Mouse (Mus musculus): ENCODE data around the gene Neurl4. TPM values are rescaled to one million over a fixed set of nuclear protein-coding genes. Genes with fewer than 3 reads are reported as not detected.

The Neurl4 gene
- polyA plus RNA-seq, 1 experiment = 42.2 TPM

DNA sequence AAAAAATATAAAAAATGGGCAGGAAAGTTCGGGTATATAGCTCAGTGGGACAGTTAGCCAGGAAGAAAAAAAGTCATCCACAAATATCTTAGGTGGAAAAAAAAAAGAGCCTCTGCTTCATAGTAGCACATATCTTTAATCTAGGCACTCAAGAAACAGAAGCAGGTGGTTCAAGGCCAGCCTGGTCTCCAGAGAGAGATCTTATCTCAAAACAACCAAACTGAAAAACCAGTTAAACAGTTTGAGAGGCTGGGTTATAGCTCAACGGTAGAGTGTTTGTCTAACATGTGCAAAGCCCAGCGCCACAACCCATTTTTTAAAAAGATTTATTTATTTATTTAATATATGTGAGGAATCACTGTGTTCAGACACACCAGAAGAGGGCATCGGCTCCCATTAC is 32.2 kb downstream of the Neurl4 start:
- no peak overlapping the region for H3K4me3 ChIP-seq

GRCm38 (mm10) chr11:69934169-69934568 is 33.3 kb downstream of the Neurl4 start:
- Histone ChIP-seq H3K4me3 (no peak overlapping the region), H3K36me3 (ENCODE audit: control insufficient read depth, insufficient read depth) (no peaks in the 10 kb centered on the region), H3K4me2 (ENCODE audit: low read depth) (peak overlapping the region; percentile 90), H3ac (ENCODE audit: control insufficient read depth, insufficient read length) (no peak overlapping the region), H3K79me2 (ENCODE audit: control insufficient read depth, insufficient read depth) (no peaks in the 10 kb centered on the region), H3K27me3 (ENCODE audit: control insufficient read depth, insufficient read depth, insufficient read length) (peaks cover 35% of the 10 kb centered on the region)
- no peak for TF ChIP-seq POLR2AphosphoS2 (IDR thresholded peaks at IDR 0.05; ENCODE audit: insufficient read length, low read depth)
- no peak for TF ChIP-seq USF1 (IDR thresholded peaks at IDR 0.05; ENCODE audit: low read depth)
- TF ChIP-seq POLR2A (IDR thresholded peaks at IDR 0.05; ENCODE audit: insufficient read length, low read depth) = no peak
- peak; percentile 27 for TF ChIP-seq E2F4 (IDR thresholded peaks at IDR 0.05; ENCODE audit: insufficient read depth)
- TF ChIP-seq CEBPB (IDR thresholded peaks at IDR 0.05; ENCODE audit: insufficient read depth, poor library complexity, severe bottlenecking) = no peak
- TF ChIP-seq MYOD1 (IDR thresholded peaks at IDR 0.05; ENCODE audit: control insufficient read depth in 1 of 3, insufficient read length in 2 of 3, low read depth in 2 of 3) = no peak

More for the DNA sequence above, 32.2 kb downstream of the Neurl4 start:
- TF ChIP-seq CEBPB (IDR thresholded peaks at IDR 0.05; ENCODE audit: insufficient read depth, poor library complexity, severe bottlenecking) (no peak), MYOG (IDR thresholded peaks at IDR 0.05; ENCODE audit: control insufficient read depth in 1 of 3, insufficient read depth in 1 of 3, insufficient read length in 2 of 3, low read depth in 2 of 3) (no peak), MAX (IDR thresholded peaks at IDR 0.05; ENCODE audit: low read depth) (no peak), TCF3 (IDR thresholded peaks at IDR 0.05; ENCODE audit: insufficient read length, low read depth) (no peak), REST (IDR thresholded peaks at IDR 0.05; ENCODE audit: insufficient read depth, insufficient read length) (no peak), TCF12 (IDR thresholded peaks at IDR 0.05; ENCODE audit: insufficient read depth, poor library complexity, severe bottlenecking) (no peak), E2F4 (IDR thresholded peaks at IDR 0.05; ENCODE audit: insufficient read depth) (no peak)
- H3K79me2 ChIP-seq (ENCODE audit: control insufficient read depth, insufficient read depth) = no peaks in the 10 kb centered on the region
- H3ac ChIP-seq (ENCODE audit: control insufficient read depth, insufficient read length) = no peak overlapping the region
- no peaks in the 10 kb centered on the region for H3K36me3 ChIP-seq (ENCODE audit: control insufficient read depth, insufficient read depth)
- H3K27me3 ChIP-seq (ENCODE audit: control insufficient read depth, insufficient read depth, insufficient read length) = peaks cover 26% of the 10 kb centered on the region
- H3K4me2 ChIP-seq (ENCODE audit: low read depth) = no peak overlapping the region

- no peaks in the 10 kb centered on the region for H3K36me3 ChIP-seq (ENCODE audit: control insufficient read depth, insufficient read depth)
- H3K4me3 ChIP-seq = no peak overlapping the region
- H3ac ChIP-seq (ENCODE audit: control insufficient read depth, insufficient read length) = no peak overlapping the region
- H3K27me3 ChIP-seq (ENCODE audit: control insufficient read depth, insufficient read depth, insufficient read length) = peaks cover 41% of the 10 kb centered on the region
- no peaks in the 10 kb centered on the region for H3K79me2 ChIP-seq (ENCODE audit: control insufficient read depth, insufficient read depth)
- no peak for TF ChIP-seq MYOG (IDR thresholded peaks at IDR 0.05; ENCODE audit: control insufficient read depth in 1 of 3, insufficient read depth in 1 of 3, insufficient read length in 2 of 3, low read depth in 2 of 3)
- no peak for TF ChIP-seq TCF3 (IDR thresholded peaks at IDR 0.05; ENCODE audit: insufficient read length, low read depth)
- TF ChIP-seq MAX (IDR thresholded peaks at IDR 0.05; ENCODE audit: low read depth) = no peak
- TF ChIP-seq USF1 (IDR thresholded peaks at IDR 0.05; ENCODE audit: low read depth) = no peak
- no peak for TF ChIP-seq SRF (IDR thresholded peaks at IDR 0.05; ENCODE audit: control insufficient read depth, insufficient read length, low read depth)
- no peak for TF ChIP-seq POLR2A (IDR thresholded peaks at IDR 0.05; ENCODE audit: insufficient read length, low read depth)
- no peak for TF ChIP-seq TCF12 (IDR thresholded peaks at IDR 0.05; ENCODE audit: insufficient read depth, poor library complexity, severe bottlenecking)
- no peak for TF ChIP-seq CEBPB (IDR thresholded peaks at IDR 0.05; ENCODE audit: insufficient read depth, poor library complexity, severe bottlenecking)
- TF ChIP-seq REST (IDR thresholded peaks at IDR 0.05; ENCODE audit: insufficient read depth, insufficient read length) = no peak
- no peak for TF ChIP-seq MYOD1 (IDR thresholded peaks at IDR 0.05; ENCODE audit: control insufficient read depth in 1 of 3, insufficient read length in 2 of 3, low read depth in 2 of 3)
- TF ChIP-seq POLR2AphosphoS2 (IDR thresholded peaks at IDR 0.05; ENCODE audit: insufficient read length, low read depth) = no peak
- TF ChIP-seq E2F4 (IDR thresholded peaks at IDR 0.05; ENCODE audit: insufficient read depth) = no peak
- H3K4me2 ChIP-seq (ENCODE audit: low read depth) = peak overlapping the region; percentile 90
Observed at GRCm38 (mm10) chr11:69934681-69935080, 33.8 kb downstream of the Neurl4 start.

DNA sequence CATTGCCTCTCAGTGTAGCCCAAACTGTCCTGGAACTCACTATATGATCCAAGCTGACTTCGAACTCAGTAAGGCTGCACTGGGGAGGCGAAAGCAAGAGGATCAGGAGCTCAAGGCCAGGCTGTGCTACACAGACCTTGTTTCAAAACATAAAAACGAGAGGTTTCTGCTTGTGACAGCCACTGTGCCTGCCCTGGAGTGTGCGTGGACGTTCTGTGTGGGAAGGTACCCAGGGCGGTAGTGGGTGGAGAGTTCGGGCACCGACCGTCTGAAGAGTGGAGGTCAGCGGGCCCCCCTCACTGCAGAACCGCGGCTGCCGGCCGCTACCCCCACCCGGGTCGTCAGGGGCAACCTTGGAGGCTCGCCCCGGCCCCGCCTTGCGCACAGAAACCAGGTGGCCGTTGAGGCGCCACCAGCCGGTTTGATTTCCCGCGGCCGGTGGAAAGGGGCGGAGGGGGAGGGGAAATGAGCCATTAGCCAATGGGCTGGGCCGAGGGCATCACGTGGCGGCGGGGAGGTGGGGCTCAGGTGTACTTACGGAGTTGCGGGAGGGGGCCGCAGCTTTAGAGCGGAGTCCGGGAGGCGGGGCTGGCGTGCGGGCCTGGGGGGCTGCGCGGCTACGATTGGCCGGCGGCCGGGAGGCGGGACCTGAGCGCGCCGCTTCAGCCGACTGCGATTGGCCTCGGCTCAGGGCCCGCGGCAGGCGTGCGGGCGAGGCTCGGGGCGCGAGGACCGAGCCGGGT is 34.4 kb downstream of the Neurl4 start, which contains the start of gene Ybx2:
Gene Ybx2 (plus strand): TSS at position 660 of the 743 bp plus-strand sequence.
- H3K4me3 ChIP-seq = no peak within 1 kb of the TSS
- H3K27me3 ChIP-seq (ENCODE audit: control insufficient read depth, insufficient read depth, insufficient read length) = peaks cover 44% of the 10 kb centered on the region
- no peaks in the 10 kb centered on the region for H3K36me3 ChIP-seq (ENCODE audit: control insufficient read depth, insufficient read depth)
- no peaks in the 10 kb centered on the region for H3K79me2 ChIP-seq (ENCODE audit: control insufficient read depth, insufficient read depth)
- TF ChIP-seq E2F4 (IDR thresholded peaks at IDR 0.05; ENCODE audit: insufficient read depth) = peak; percentile 90
- no peak for TF ChIP-seq POLR2AphosphoS2 (IDR thresholded peaks at IDR 0.05; ENCODE audit: insufficient read length, low read depth)
- no peak for TF ChIP-seq MAX (IDR thresholded peaks at IDR 0.05; ENCODE audit: low read depth)
- TF ChIP-seq REST (IDR thresholded peaks at IDR 0.05; ENCODE audit: insufficient read depth, insufficient read length) = no peak
- peak; percentile 88 for TF ChIP-seq USF1 (IDR thresholded peaks at IDR 0.05; ENCODE audit: low read depth)
- no peak for TF ChIP-seq MYOG (IDR thresholded peaks at IDR 0.05; ENCODE audit: control insufficient read depth in 1 of 3, insufficient read depth in 1 of 3, insufficient read length in 2 of 3, low read depth in 2 of 3)
- TF ChIP-seq SRF (IDR thresholded peaks at IDR 0.05; ENCODE audit: control insufficient read depth, insufficient read length, low read depth) = no peak
- no peak for TF ChIP-seq CEBPB (IDR thresholded peaks at IDR 0.05; ENCODE audit: insufficient read depth, poor library complexity, severe bottlenecking)
- no peak for TF ChIP-seq TCF12 (IDR thresholded peaks at IDR 0.05; ENCODE audit: insufficient read depth, poor library complexity, severe bottlenecking)
- TF ChIP-seq MYOD1 (IDR thresholded peaks at IDR 0.05; ENCODE audit: control insufficient read depth in 1 of 3, insufficient read length in 2 of 3, low read depth in 2 of 3) = no peak
- peak within 1 kb of the TSS; percentile 90 for H3K4me2 ChIP-seq (ENCODE audit: low read depth)
- peak within 1 kb of the TSS; percentile 6 for H3ac ChIP-seq (ENCODE audit: control insufficient read depth, insufficient read length)

- H3K4me2 ChIP-seq (ENCODE audit: low read depth) = no peak overlapping the region
- no peaks in the 10 kb centered on the region for H3K79me2 ChIP-seq (ENCODE audit: control insufficient read depth, insufficient read depth)
- H3K4me3 ChIP-seq = no peak overlapping the region
- TF ChIP-seq MYOD1 (IDR thresholded peaks at IDR 0.05; ENCODE audit: control insufficient read depth in 1 of 3, insufficient read length in 2 of 3, low read depth in 2 of 3) = no peak
- no peak for TF ChIP-seq REST (IDR thresholded peaks at IDR 0.05; ENCODE audit: insufficient read depth, insufficient read length)
- TF ChIP-seq POLR2AphosphoS2 (IDR thresholded peaks at IDR 0.05; ENCODE audit: insufficient read length, low read depth) = no peak
- TF ChIP-seq TCF3 (IDR thresholded peaks at IDR 0.05; ENCODE audit: insufficient read length, low read depth) = no peak
- no peak for TF ChIP-seq MAX (IDR thresholded peaks at IDR 0.05; ENCODE audit: low read depth)
- no peak for TF ChIP-seq TCF12 (IDR thresholded peaks at IDR 0.05; ENCODE audit: insufficient read depth, poor library complexity, severe bottlenecking)
- no peak for TF ChIP-seq E2F4 (IDR thresholded peaks at IDR 0.05; ENCODE audit: insufficient read depth)
- TF ChIP-seq POLR2A (IDR thresholded peaks at IDR 0.05; ENCODE audit: insufficient read length, low read depth) = no peak
- no peak for TF ChIP-seq SRF (IDR thresholded peaks at IDR 0.05; ENCODE audit: control insufficient read depth, insufficient read length, low read depth)
- no peak for TF ChIP-seq USF1 (IDR thresholded peaks at IDR 0.05; ENCODE audit: low read depth)
- no peak for TF ChIP-seq CEBPB (IDR thresholded peaks at IDR 0.05; ENCODE audit: insufficient read depth, poor library complexity, severe bottlenecking)
- no peak for TF ChIP-seq MYOG (IDR thresholded peaks at IDR 0.05; ENCODE audit: control insufficient read depth in 1 of 3, insufficient read depth in 1 of 3, insufficient read length in 2 of 3, low read depth in 2 of 3)
- no peak overlapping the region for H3ac ChIP-seq (ENCODE audit: control insufficient read depth, insufficient read length)
- no peaks in the 10 kb centered on the region for H3K36me3 ChIP-seq (ENCODE audit: control insufficient read depth, insufficient read depth)
- peaks cover 48% of the 10 kb centered on the region for H3K27me3 ChIP-seq (ENCODE audit: control insufficient read depth, insufficient read depth, insufficient read length)
Observed at GRCm38 (mm10) chr11:69936156-69936555, 35.3 kb downstream of the Neurl4 start.

Measured in myocyte (in vitro differentiated cells).